Comparison of ENCODE assay signal across 8 mouse cellular contexts in genomic region chr9:96838864-96839263, GRCm38 (mm10). TPM values are rescaled to one million over a fixed set of nuclear protein-coding genes. Genes with fewer than 3 reads are reported as not detected.
A peak's percentile ranks its signal among the peaks of the same experiment; 100 is the strongest.
DNase-seq lines count a peak whose midpoint lies in the region; ATAC-seq lines count a peak whose summit lies in the region.

No protein-coding gene starts in this region.

- ATAC-seq in midbrain, embryonic 15.5 days (replicated peaks), result peak; percentile 40
- ATAC-seq in erythroid progenitor cell, adult 5-6 weeks (replicated peaks; ENCODE audit: low FRiP score, poor library complexity, severe bottlenecking), result no peak

- H3K9ac ChIP-seq in midbrain, embryonic 15.5 days, result no peak overlapping the region

- no peaks in the 10 kb centered on the region for H3K36me3 ChIP-seq in midbrain, embryonic 15.5 days (replicated peaks)

- H3K9me3 ChIP-seq in midbrain, embryonic 15.5 days, result no peaks in the 10 kb centered on the region; the same call in 1 of the 2 replicates

- WGBS in midbrain, embryonic 15.5 days, result 32% methylated on average over 10 of the region's 10 CpGs

- H3K4me3 ChIP-seq in midbrain, embryonic 15.5 days, result no peak overlapping the region

- no peaks in the 10 kb centered on the region for H3K27me3 ChIP-seq in midbrain, embryonic 15.5 days (replicated peaks)

- H3K4me2 ChIP-seq in midbrain, embryonic 15.5 days, result no peak overlapping the region

- peak overlapping the region; percentile 82 for H3K27ac ChIP-seq in midbrain, embryonic 15.5 days

- peaks cover 27% of the 10 kb centered on the region for H3K4me1 ChIP-seq in midbrain, embryonic 15.5 days

- DNase-seq in adrenal gland, postnatal 14 days, result peak; percentile 57
- no peak for DNase-seq in adrenal gland, adult 18-20 months (ENCODE audit: low spot score in 2 of 2)
- peak; percentile 64 for DNase-seq in 416B (ENCODE audit: low read depth)
- DNase-seq in cerebellum, adult 8-10 months, result peak; percentile 56
- DNase-seq in forelimb bud, embryonic 11.5 days (ENCODE audit: low read depth, low spot score), result peak; percentile 53
- peak; percentile 41 for DNase-seq in kidney, postnatal 10 days

RNA-seq across cellular contexts. Expression of gene Pxylp1, which starts 53.6 kb away (rescaled TPM):
- total RNA-seq in adrenal gland, postnatal 14 days (2021), result 8.0 and 8.4 TPM in 2 replicates
- total RNA-seq in adrenal gland, adult 18-20 months (2021), result 1 to 10 TPM; 3.7 to 8.1 TPM
- polyA plus RNA-seq in midbrain, embryonic 15.5 days (2015; fragmentation: Nextera tagmentation; extraction: Ambion mirVana), result 42.4 and 48.6 TPM in 2 replicates
- total RNA-seq in erythroid progenitor cell, adult 5-6 weeks (2015; ENCODE audit: low replicate concordance), result 14.8 and 20.1 TPM in 2 replicates
- total RNA-seq in erythroid progenitor cell, adult 5-6 weeks (2017; ENCODE audit: low replicate concordance), result 5.4 and 8.7 TPM in 2 replicates

Comparison
In these comparisons a context has a peak if more than half of its experiments do, and no peak if none do; other contexts are left out.
1. DNase-seq: peak in adrenal gland, postnatal 14 days (single experiment), 416B (single experiment), cerebellum, adult 8-10 months (single experiment), forelimb bud, embryonic 11.5 days (single experiment) and kidney, postnatal 10 days (single experiment); none in adrenal gland, adult 18-20 months (0 of 2).